Mouse (Mus musculus) kidney, postnatal 25 days (tissue): ENCODE results near the gene Zfp940.
A peak's percentile ranks its signal among the peaks of the same experiment; 100 is the strongest.
"Not testable (repeated sequence)": the region's sequence is repeated elsewhere in the genome, so short reads cannot be mapped to it uniquely, and the experiment has no call there.

Experiments
- DNase-seq, 2 experiments: peaks; one replicate each; pipeline ENCODE4 v3.0.0; 2021; ENCODE audit warnings: mixed read lengths in 2 of 2

Gene Zfp940

GRCm38 (mm10) chr7:29853219-29853842 is at the start of gene Zfp940:
Gene Zfp940 (minus strand): TSS chr7:29853669.
- DNase-seq, result peak; percentile 86 to 88

DNA sequence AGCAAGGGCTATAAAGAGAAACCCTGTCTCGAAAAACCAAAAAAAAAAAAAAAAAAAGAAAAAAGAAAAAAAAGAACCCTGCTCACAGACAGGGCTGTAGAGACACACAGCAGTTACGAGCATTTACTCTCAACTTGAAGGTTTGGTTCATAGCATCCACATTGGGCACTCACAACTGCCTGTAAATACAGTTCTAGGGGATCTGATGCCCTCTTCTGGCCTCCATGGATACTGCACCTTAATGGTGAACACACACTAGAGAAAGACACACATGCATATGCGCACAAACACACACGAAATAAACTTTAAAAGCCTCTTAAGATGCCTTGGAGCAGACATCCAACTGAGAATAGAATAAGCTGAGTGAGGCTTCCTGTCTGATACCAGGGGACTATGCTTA is 44.9 kb upstream of the Zfp940 start:
- DNase-seq, result no peak

DNA sequence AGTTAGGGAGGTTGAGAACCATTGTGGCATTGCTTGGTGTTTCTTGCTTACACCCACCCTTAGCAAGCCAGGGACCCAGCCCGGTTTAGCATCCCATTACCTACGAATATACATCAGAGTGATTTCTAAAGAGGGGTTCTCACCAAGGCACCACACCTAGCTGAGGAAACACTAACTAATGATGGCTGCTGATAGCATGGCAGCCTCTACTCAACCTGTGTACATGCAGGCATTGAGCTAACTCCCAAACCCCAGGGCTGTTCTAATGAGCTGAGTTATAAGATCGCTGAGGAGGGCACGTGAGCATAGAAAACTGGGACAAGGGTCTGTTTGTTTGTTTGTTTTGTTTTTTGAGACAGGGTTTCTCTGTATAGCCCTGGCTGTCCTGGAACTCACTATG is 39.3 kb upstream of the Zfp940 start:
- DNase-seq, result no peak

DNA sequence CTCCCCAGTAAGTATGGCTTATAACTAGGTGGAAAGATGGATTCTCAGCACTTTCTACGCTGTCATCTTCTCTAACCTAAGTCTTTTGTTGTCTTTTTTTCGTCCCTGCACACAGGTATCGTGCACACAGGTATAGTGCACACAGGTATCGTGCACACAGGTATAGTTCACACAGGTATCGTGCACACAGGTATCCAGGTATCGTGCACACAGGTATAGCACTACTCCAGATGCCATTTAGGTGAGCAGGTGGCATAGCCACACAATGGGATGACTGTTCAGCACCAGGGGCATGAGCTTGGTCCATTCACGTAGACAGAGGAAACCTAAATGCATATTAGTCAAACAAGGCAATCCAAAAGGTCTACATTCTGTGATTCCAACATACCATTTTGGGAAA is 37.0 kb upstream of the Zfp940 start:
- DNase-seq, result no peak

- DNase-seq, result no peak
Measured at GRCm38 (mm10) chr7:29880916-29881315, 27.4 kb upstream of the Zfp940 start.

GRCm38 (mm10) chr7:29880056-29880455 is 26.6 kb upstream of the Zfp940 start:
- no peak for DNase-seq

- DNase-seq, result not testable (repeated sequence)
Measured at GRCm38 (mm10) chr7:29877561-29877960, 24.1 kb upstream of the Zfp940 start.

DNA sequence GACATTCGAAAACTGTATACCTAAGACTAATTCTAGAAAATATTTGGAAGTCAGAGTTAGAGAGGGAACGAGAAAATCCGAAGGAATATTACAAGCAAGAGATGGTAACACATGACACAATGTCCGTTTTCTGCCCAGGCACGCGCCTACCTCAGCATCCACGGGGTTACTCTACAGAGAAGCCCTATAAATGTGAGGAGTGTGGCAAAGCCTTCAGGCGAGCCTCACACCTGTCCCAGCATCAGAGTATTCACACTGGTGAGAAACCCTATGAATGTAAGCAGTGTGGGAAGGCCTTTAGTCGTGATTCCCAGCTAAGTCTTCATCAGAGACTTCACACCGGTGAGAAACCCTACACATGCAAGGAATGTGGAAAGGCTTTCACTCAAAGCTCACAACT is 20.8 kb upstream of the Zfp940 start:
- DNase-seq, result no peak

GRCm38 (mm10) chr7:29861660-29862059 is 8.2 kb upstream of the Zfp940 start:
- DNase-seq, result no peak

DNA sequence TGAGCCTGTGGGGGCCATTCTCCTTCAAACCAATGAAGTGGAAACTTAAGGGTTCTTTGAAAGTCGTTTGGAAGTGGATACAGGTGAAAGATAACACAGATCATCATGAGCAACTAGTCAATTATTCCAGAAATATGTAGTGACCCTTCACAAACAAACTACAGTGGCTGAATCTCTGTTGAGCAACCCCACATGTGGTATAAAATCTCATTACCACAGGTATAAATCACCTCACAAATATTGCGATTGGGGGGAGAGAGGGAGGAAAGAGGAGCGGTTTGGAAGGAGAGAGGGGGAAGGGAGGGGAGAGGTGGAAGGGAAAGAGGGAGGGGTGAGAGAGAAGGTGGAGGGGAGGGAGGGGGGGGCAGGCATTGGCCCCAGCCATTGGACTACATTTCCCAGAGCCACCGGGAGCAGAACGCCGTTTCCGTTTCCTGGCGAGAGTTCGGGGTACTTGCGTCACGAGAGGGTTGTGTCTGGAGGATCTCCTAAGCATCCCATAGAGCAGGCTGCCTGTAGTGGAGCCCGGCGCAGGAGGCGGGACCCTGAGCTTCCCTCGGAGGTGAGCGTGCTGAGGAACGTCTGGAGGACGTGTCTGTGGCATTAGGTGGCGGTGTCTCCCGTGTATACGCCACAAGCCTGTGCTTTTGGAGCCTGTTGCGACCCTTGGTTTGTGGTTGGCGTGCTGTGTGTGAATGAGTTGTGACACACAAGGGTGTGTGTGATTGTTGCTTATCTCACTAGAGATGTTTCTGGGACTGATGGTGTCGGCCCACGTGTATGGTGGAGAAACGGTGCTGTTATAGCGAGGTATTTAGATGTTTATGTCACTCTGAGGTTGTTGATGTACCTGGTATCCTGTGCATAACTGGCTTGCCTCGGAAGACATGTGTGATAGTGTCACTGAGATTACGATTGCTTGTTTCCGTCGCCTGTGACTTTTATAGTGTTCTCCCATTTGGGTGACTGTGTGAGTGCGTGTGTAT is 6.4 kb upstream of the Zfp940 start, which contains the start of gene Zfp420:
TSS of gene Zfp420 (plus strand) at position 448 of the 986 bp plus-strand sequence.
- peak; percentile 92 to 95 for DNase-seq

GRCm38 (mm10) chr7:29852831-29853218 is 644 bp downstream of the Zfp940 start:
- DNase-seq, result no peak

GRCm38 (mm10) chr7:29844616-29845015 is 8.9 kb downstream of the Zfp940 start:
- DNase-seq, result no peak

DNA sequence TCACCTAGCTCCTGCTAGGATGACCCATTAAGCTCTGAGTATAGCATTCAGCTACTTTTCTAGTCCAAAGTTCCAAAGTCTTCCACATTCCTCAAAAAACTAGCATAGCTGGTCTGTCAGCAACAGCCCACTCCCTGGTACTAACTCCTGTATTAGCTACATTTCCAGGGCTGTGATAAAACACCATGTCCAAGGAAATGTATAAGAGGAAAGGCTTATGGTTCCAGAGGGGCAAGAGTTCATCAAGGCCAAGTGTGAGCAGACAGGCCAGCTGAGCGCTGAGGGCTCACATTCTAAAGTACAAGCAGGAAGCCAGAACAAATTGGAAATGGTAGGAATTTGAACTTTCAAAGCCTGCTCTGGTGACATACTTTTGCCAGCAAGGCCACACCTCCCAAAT is 11.4 kb downstream of the Zfp940 start:
- DNase-seq, result no peak

GRCm38 (mm10) chr7:29839256-29839655 is 14.2 kb downstream of the Zfp940 start:
- DNase-seq, result no peak

DNA sequence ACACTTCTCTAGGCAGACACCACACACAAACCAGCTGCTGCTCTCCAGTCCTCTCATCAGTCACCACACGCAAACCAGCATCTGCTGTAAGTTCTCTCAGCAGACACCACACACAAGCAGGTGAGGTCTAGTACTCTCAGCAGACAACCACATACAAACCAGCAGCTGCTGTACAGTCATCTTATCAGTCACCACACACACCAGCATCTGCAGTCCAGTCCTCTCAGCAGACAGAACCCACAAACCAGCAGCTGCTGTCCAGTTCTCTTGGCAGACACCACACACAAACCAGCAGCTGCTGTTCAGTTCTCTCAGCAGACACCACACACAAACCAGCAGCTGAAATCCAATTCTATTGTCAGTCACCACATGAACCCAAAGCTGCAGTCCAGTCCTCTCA is 16.7 kb downstream of the Zfp940 start:
- no peak for DNase-seq

- no peak for DNase-seq
Measured at GRCm38 (mm10) chr7:29829804-29830203, 23.7 kb downstream of the Zfp940 start.

DNA sequence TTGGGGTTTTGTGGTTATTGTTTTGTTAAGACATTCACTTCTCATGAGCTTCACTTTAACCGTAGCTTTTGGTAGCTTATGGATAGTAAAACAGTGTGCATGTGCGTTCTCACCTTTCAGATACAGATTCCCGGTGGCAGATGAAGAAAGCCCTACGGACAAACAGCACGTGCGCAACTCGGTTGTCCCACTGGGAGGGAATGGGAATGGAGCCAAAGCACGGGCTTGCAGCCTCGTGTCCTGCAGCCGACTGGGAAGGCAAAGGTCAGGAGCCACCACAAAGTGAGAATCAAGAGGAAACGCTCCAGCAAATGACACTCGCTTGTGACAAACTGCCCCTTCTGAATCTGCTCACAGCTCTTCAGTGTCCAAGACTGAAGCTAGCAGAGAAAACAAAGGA is 25.5 kb downstream of the Zfp940 start:
- DNase-seq, result peak; percentile 57 to 59

DNA sequence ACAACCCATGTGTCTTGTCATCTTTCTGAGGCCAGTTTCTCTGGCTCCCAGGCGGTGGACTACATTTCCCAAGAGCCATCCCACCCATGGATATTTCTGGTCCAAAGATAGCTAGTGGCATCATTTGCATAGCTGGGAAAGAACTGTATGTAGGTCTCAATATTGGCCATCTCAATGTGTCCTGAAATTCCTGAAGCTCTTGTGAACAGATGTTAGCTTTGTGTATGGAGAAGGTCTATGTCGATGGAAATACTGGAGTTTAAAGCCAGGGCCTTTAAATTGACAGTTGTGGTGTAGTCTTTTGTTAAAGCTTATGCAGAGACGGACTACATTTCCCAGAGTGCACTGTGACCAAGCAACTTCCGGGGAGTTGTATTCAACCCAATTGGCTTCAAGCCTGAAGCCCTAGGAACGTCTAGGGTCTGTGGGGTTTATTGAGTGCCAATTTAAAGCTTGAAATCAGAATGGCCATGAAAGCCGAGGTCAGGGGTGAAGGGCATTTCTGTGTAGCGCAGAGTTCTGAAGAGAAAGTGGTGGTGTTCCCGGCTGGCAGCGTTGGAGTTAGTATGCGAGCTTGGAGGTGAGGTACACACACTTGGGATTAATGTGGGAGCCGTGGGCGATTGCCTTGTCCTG is 34.7 kb downstream of the Zfp940 start:
- peak; percentile 77 to 79 for DNase-seq

DNA sequence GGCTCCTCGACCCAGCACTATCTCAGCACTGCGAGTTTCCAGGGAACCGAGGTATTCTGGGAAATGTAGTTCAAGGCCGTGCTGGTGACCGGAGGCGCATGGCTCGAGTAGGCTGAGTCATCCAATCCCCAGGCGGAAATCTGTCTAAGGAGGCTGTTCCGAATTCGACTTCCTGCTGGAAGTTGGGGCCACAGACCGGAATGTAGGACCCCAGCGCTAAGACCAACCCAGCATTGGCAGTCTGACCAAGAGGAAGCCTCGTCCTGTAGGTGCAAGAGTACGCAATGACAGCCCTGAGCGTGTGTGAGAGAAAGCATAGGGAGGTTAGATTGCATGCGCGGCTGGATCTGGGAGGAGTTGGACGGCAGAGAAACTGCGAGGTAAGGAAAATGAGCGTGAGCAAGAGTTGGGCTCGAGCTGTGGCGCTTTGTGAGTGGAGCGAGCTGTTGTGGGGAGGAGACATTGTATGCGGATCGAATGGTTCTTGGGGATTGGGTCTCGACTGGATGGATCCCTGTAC is 37.5 kb downstream of the Zfp940 start, which contains the start of gene Zfp790:
TSS of gene Zfp790 (plus strand) at position 205 of the 520 bp plus-strand sequence.
- DNase-seq, result peak; percentile 91 to 95

DNA sequence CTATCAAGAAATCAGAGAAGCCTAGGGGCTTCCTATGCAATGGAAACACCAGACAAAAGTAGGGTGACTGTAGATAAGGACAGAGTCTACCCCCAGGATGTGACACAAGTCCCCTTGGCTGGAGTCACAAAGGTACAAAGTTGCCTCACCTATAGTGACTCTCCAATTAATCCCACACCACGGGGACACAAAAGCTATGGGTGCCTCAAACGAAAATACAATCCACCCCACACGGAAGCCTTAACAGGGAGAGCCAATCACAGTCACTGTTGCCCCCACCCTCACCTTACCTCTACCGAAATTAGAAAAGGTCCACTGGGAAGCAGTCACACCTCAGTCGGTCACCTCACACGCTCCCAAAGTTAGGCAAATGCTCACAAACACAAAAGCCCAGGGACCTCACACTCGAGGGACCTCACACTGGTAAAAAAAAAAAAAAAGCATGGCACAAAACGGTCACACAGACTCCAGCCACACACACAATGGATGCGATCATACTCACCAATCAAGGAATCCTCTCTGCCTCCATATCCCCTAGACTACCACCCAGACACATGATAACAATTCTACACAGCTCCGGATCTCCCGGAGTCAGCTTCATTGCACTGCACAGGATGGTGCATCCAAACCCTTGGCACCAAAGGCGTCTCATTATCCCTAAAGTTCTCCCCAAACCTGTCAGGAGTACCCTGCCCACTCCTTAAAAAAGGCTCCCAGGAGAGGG is 38.2 kb downstream of the Zfp940 start:
- no peak for DNase-seq

DNA sequence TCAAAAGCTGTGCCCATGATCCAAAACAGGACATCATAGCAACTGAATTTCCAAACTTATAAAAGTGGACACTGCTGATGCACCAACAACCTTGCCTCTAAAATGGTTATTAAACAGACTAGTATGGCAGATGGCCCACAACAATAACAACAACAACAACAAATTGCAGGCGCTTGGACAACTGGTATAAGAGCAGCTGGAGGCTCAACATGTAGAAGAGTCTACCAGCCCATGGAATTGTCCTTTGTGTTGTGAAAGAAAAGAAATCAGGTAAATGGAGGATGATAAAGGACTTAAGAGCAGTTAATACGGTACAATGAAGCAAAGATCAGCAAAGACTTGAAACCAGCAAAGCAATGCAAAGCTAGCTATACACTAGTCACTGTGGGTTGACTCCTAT is 39.1 kb downstream of the Zfp940 start:
- no peak for DNase-seq

DNA sequence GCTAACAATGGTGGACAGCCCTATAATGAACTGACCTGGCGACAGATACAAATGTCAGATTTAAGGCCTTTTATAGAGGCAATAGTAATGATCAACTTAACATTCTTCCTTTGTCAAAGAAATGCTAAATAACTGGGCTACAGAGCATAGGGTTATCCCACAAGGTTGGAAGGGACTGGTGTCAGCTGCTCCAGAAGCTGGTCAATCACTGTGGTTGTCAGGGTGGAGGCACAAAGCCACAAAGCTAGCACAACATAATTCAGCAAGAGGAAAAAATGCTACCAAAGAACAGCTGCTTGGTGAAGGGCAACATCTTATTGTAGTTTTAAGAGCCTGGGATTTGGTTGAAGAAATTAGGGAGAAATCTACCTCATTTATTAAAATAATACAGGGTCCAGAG is 41.2 kb downstream of the Zfp940 start:
- DNase-seq, result no peak
